Mouse (Mus musculus) myocyte (in vitro differentiated cells): ENCODE results near the gene Ap5b1. TPM values are rescaled to one million over a fixed set of nuclear protein-coding genes. Genes with fewer than 3 reads are reported as not detected.

Experiments
- H3K27me3 ChIP-seq: one replicate; pipeline ENCODE4 v1.6.1; 2011; ENCODE audit not compliant: control insufficient read depth, insufficient read depth, insufficient read length
- H3K36me3 ChIP-seq: one replicate; pipeline ENCODE4 v1.6.1; 2011; ENCODE audit not compliant: control insufficient read depth, insufficient read depth
- H3K4me2 ChIP-seq: one replicate; pipeline ENCODE4 v1.6.1; 2011; ENCODE audit warnings: low read depth, control low read depth
- H3K4me3 ChIP-seq: one replicate; pipeline ENCODE4 v1.5.1; 2011; ENCODE audit warnings: mild to moderate bottlenecking, control low read depth, moderate library complexity
- H3K79me2 ChIP-seq: one replicate; pipeline ENCODE4 v1.6.1; 2011; ENCODE audit not compliant: control insufficient read depth, insufficient read depth
- H3ac ChIP-seq: one replicate; pipeline ENCODE4 v1.6.1; 2011; ENCODE audit not compliant: control insufficient read depth, insufficient read length
- CEBPB ChIP-seq: IDR thresholded peaks from 2 replicates; pipeline ENCODE4 v1.6.1; 2011; ENCODE audit warnings: mild to moderate bottlenecking, moderate library complexity; ENCODE audit not compliant: poor library complexity, insufficient read depth, severe bottlenecking
- E2F4 ChIP-seq: IDR thresholded peaks from one replicate; pipeline ENCODE4 v1.6.1; 2011; ENCODE audit warnings: mild to moderate bottlenecking, control low read depth, moderate library complexity; ENCODE audit not compliant: insufficient read depth
- MAX ChIP-seq: IDR thresholded peaks from one replicate; pipeline ENCODE4 v1.6.1; 2011; ENCODE audit warnings: low read depth, mild to moderate bottlenecking, control low read depth
- MYOD1 ChIP-seq, 3 experiments: IDR thresholded peaks; one replicate each; pipeline ENCODE4 v1.6.1; 2011; ENCODE audit warnings: control low read depth in 2 of 3, low read depth in 2 of 3, mild to moderate bottlenecking in 2 of 3, moderate library complexity in 1 of 3; ENCODE audit not compliant: insufficient read length in 2 of 3, control insufficient read depth in 1 of 3
- MYOG ChIP-seq, 3 experiments: IDR thresholded peaks; one replicate each; pipeline ENCODE4 v1.6.1; 2011; ENCODE audit warnings: control low read depth in 2 of 3, low read depth in 2 of 3, mild to moderate bottlenecking in 2 of 3; ENCODE audit not compliant: insufficient read length in 2 of 3, control insufficient read depth in 1 of 3, insufficient read depth in 1 of 3
- POLR2A ChIP-seq: IDR thresholded peaks from one replicate; pipeline ENCODE4 v1.6.1; 2011; ENCODE audit warnings: low read depth, mild to moderate bottlenecking, control low read depth, moderate library complexity; ENCODE audit not compliant: insufficient read length
- POLR2AphosphoS2 ChIP-seq: IDR thresholded peaks from one replicate; pipeline ENCODE4 v1.6.1; 2011; ENCODE audit warnings: low read depth, control low read depth; ENCODE audit not compliant: insufficient read length
- REST ChIP-seq: IDR thresholded peaks from one replicate; pipeline ENCODE4 v1.6.1; 2011; ENCODE audit warnings: mild to moderate bottlenecking, control low read depth, moderate library complexity; ENCODE audit not compliant: insufficient read depth, insufficient read length
- SRF ChIP-seq: IDR thresholded peaks from one replicate; pipeline ENCODE4 v1.6.1; 2011; ENCODE audit warnings: low read depth; ENCODE audit not compliant: control insufficient read depth, insufficient read length
- TCF12 ChIP-seq: IDR thresholded peaks from one replicate; pipeline ENCODE4 v1.6.1; 2011; ENCODE audit warnings: mild to moderate bottlenecking, control low read depth; ENCODE audit not compliant: poor library complexity, insufficient read depth, severe bottlenecking
- TCF3 ChIP-seq: IDR thresholded peaks from one replicate; pipeline ENCODE4 v1.6.1; 2011; ENCODE audit warnings: low read depth, control low read depth; ENCODE audit not compliant: insufficient read length
- USF1 ChIP-seq: IDR thresholded peaks from one replicate; pipeline ENCODE4 v1.6.1; 2011; ENCODE audit warnings: low read depth, mild to moderate bottlenecking, control low read depth, moderate library complexity
- polyA plus RNA-seq: library from polyadenylated mRNA; unstranded; fragments of >200 nt; fragmentation: generic; extraction: Trizol; gene quantifications from one replicate; pipeline ENCODE4 v1.2.1, GENCODE M21; 2012; ENCODE audit warnings: missing spikeins

The Ap5b1 gene
- polyA plus RNA-seq, 1 experiment: 3.2 TPM

- Histone ChIP-seq H3ac (no peak overlapping the region), H3K4me3 (peak overlapping the region; percentile 12), H3K4me2 (peak overlapping the region; percentile 85), H3K36me3 (no peaks in the 10 kb centered on the region), H3K27me3 (no peaks in the 10 kb centered on the region), H3K79me2 (no peaks in the 10 kb centered on the region)
- TF ChIP-seq REST (no peak), MYOG (IDR thresholded peaks at IDR 0.05; ENCODE audit: control insufficient read depth in 1 of 3, insufficient read depth in 1 of 3, insufficient read length in 2 of 3, low read depth in 2 of 3) (no peak), POLR2AphosphoS2 (no peak), POLR2A (no peak), MAX (no peak), TCF12 (no peak), CEBPB (no peak), E2F4 (no peak), MYOD1 (IDR thresholded peaks at IDR 0.05; ENCODE audit: control insufficient read depth in 1 of 3, insufficient read length in 2 of 3, low read depth in 2 of 3) (no peak), USF1 (no peak), SRF (no peak), TCF3 (no peak)
Observed at GRCm38 (mm10) chr19:5530138-5530524, 37.7 kb upstream of the Ap5b1 start.

GRCm38 (mm10) chr19:5532520-5532919 lies 35.3 kb upstream of the Ap5b1 start:
- Histone ChIP-seq H3ac (no peak overlapping the region), H3K4me2 (no peak overlapping the region), H3K27me3 (no peaks in the 10 kb centered on the region), H3K79me2 (no peaks in the 10 kb centered on the region), H3K4me3 (no peak overlapping the region), H3K36me3 (no peaks in the 10 kb centered on the region)
- no peak for TF ChIP-seq REST
- TF ChIP-seq USF1: peak; percentile 22

- Histone ChIP-seq H3K36me3 (no peaks in the 10 kb centered on the region), H3K4me2 (no peak overlapping the region), H3K4me3 (no peak overlapping the region), H3K79me2 (no peaks in the 10 kb centered on the region), H3ac (no peak overlapping the region), H3K27me3 (no peaks in the 10 kb centered on the region)
- TF ChIP-seq TCF12 (no peak), TCF3 (no peak)
Observed at GRCm38 (mm10) chr19:5538786-5539185, 29.0 kb upstream of the Ap5b1 start.

DNA sequence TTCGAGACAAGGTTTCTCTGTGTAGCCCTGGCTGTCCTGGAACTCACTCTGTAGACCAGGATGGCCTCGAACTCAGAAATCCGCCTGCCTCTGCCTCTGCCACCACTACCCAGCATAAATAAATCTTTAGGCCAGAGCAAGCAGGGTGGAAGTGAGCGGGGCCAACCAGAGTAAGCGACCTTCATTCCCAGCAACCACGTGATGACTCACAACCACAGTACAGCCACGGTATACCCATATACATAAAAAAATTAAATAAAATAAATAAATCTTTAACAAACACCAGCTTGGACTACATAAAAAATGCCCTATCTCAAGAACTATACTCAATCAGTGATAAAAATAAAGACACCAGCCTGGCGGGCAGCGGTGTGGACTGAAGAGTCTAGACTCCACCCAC lies 24.5 kb upstream of the Ap5b1 start:
- TF ChIP-seq CEBPB (no peak), USF1 (no peak), MYOD1 (IDR thresholded peaks at IDR 0.05; ENCODE audit: control insufficient read depth in 1 of 3, insufficient read length in 2 of 3, low read depth in 2 of 3) (no peak), TCF3 (no peak), POLR2AphosphoS2 (no peak), SRF (no peak), POLR2A (no peak), TCF12 (no peak), MAX (no peak), E2F4 (no peak), REST (no peak), MYOG (IDR thresholded peaks at IDR 0.05; ENCODE audit: control insufficient read depth in 1 of 3, insufficient read depth in 1 of 3, insufficient read length in 2 of 3, low read depth in 2 of 3) (no peak)
- Histone ChIP-seq H3K4me2 (no peak overlapping the region), H3K79me2 (no peaks in the 10 kb centered on the region), H3K27me3 (no peaks in the 10 kb centered on the region), H3K4me3 (no peak overlapping the region), H3K36me3 (no peaks in the 10 kb centered on the region), H3ac (no peak overlapping the region)

GRCm38 (mm10) chr19:5544031-5544430 lies 23.8 kb upstream of the Ap5b1 start:
- Histone ChIP-seq H3K4me3 (no peak overlapping the region), H3K79me2 (no peaks in the 10 kb centered on the region), H3K27me3 (no peaks in the 10 kb centered on the region), H3K36me3 (no peaks in the 10 kb centered on the region), H3K4me2 (no peak overlapping the region), H3ac (no peak overlapping the region)
- TF ChIP-seq POLR2AphosphoS2 (no peak), MYOG (IDR thresholded peaks at IDR 0.05; ENCODE audit: control insufficient read depth in 1 of 3, insufficient read depth in 1 of 3, insufficient read length in 2 of 3, low read depth in 2 of 3) (no peak), E2F4 (no peak), MYOD1 (IDR thresholded peaks at IDR 0.05; ENCODE audit: control insufficient read depth in 1 of 3, insufficient read length in 2 of 3, low read depth in 2 of 3) (no peak), POLR2A (no peak), SRF (no peak), REST (no peak), CEBPB (no peak), MAX (no peak), TCF12 (no peak), USF1 (no peak), TCF3 (no peak)
